Mouse (Mus musculus) mature B cell (primary cell): ENCODE data around the gene Notch3.
"Not testable (repeated sequence)": the region's sequence is repeated elsewhere in the genome, so short reads cannot be mapped to it uniquely, and the experiment has no call there.

Experiments used
- in situ Hi-C: fragments of 300-500 bp; cut with MboI; formaldehyde crosslinking; loops from 2 replicates; pipeline ENCODE4 v1.14.3; 2019

The Notch3 gene

DNA sequence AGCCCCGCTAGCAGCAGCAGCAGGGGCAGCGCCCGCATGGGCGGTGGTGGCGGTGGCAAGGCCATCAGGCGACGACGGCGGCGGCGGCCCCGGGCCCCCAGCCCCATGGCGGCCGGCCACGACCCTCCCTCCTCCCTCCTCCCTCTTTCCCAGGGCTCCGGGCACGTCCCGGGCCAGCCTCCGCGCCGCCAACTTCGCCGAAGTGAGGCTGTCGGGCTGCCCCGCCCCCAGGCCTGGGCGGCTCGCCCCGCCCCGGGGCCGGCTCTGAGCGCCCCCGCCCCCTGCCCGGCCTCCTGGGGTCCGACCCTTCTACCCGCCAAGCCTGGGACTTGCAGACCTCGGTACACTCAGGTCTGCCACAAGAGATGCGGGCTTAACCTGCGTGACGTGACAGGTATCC lies at the start of gene Notch3:
Gene Notch3 (minus strand): TSS at position 166 of the 400 bp plus-strand sequence.
- in situ Hi-C loops, result no loop called here

DNA sequence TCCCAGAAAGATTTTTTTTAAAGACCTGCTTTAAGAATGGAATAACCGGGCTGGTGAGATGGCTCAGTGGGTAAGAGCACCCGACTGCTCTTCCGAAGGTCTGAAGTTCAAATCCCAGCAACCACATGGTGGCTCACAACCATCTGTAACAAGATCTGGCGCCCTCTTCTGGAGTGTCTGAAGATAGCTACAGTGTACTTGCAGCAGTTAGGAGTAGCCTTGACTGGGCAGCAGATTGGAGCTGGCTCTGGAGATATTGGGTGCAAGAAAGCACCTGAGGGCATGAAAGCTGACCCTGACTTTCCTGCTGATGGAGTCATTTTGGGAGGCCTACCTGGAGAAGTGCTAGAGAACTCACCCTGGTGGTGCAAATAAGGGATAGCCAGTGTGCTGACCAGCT lies 48.9 kb upstream of the Notch3 start:
- in situ Hi-C loops, result not testable (repeated sequence)

DNA sequence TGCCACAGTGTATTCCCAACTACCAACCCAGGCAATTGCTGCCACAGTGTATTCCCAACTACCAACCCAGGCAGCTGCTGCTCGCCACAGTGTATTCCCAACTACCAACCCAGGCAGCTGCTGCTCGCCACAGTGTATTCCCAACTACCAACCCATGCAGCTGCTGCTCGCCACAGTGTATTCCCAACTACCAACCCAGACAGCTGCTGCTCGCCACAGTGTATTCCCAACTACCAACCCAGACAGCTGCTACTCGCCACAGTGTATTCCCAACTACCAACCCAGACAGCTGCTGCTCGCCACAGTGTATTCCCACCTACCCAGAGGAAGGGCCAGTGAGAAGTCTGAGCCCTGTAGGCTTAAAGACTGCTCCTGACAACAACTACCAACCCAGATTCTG lies 44.9 kb upstream of the Notch3 start:
- in situ Hi-C loops, result not testable (repeated sequence)

DNA sequence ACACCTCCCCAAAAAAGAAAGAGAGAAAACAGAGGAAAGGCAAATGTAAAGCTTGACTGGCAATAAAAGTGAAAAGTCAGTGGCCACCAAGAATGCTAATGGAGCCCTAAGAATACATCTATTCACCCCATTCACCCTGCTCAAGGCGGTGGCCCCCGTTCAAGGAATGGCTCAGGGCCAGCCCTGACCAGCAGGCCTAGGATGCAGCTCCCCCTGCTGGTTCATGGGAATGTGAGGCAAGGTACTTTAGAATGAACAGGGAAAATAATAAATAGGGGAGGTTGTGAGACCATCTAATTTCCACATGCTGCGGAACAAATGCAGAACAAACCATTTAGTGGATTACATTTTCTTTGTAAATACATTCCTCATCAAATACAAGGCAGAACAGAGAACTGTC lies 43.1 kb upstream of the Notch3 start:
- in situ Hi-C loops, result no loop called here

DNA sequence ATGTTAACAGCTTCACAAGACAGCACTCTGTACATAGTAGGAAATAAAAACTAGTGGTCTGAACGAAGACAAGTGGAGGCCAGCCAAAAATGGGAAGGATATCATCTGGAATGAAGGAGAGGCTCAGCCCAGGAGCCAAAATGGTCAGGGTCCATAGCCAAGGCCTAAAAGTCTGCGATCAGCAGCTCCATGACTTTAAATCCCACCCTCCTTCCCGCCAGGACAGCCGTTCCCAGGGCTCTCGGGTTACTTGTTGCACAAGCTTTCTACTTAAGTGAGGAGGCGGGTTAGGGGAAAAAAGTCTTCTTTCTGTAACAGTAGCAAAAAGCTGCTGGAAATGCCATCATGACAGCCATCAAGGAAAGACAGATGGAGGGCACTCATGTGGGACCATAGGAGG lies 42.5 kb upstream of the Notch3 start:
- in situ Hi-C loops, result no loop called here

DNA sequence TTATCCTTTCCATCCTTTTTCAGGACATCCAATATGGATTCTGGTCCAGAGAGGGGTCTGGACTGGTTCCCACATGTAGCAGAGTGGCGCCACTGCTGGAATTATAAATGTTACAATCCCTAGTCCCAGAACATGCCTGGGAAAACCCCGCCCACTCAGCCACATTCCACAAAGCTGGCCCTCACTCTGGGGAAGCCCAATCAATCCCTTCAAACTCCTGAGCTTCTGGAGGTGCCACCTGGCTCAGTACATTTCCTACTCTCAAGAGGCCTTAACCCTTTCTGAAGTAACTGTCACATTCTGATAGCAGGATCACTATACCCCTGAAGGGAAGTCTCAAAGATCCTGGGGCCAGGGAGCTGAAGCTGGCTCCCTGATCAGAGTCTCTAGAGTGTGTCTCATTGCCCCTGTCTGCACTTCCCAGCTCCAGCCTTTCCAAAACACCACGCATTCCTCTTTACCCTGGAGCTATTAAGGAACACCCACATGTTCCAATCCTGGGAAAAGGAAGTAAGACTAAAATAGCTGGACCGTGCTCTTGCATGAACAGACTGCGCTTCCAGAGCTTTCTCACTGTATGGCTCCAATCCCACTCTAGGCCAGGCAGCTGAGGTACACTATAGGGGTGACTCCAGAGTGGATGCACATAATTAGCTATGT lies 41.1 kb upstream of the Notch3 start:
- in situ Hi-C loops, result no loop called here

DNA sequence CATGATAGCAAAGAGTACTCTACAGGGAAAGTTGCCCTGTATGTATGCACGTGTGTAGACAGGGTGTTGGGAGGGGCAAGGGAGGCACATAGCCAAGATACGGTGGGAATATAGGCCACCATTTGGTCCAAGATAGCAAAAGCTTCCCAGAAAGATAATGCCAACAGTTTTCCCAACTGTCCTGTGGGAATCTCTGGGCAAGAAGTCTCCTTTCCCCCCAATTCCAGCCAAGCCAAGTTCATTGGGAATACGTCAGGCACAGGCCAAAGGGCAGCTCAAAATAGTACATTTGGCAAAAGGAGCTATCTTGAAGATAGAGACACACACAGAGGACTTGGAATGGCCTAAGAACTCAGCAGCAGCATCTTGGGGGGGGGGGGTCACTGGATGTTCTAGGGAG lies 38.7 kb upstream of the Notch3 start:
- in situ Hi-C loops, result no loop called here

DNA sequence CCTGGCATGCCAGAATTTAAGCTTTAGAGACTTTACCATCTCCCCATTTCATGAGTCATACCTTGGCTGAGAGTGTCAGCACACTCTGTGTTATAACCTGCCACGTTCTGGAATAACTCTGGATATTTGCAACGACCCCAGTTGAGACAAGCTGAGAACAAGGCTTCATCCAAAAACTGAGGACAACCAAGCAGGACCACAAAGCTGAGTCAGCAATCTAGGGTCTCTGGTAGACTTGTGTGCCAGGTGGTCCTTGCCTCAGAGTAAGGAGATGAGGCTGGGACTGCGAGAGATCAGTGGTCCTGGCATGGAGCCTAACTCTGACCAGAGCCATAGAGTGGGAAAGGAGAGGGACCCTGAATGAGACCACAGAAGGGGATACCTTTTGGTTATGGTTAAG lies 36.3 kb upstream of the Notch3 start:
- in situ Hi-C loops, result no loop called here

DNA sequence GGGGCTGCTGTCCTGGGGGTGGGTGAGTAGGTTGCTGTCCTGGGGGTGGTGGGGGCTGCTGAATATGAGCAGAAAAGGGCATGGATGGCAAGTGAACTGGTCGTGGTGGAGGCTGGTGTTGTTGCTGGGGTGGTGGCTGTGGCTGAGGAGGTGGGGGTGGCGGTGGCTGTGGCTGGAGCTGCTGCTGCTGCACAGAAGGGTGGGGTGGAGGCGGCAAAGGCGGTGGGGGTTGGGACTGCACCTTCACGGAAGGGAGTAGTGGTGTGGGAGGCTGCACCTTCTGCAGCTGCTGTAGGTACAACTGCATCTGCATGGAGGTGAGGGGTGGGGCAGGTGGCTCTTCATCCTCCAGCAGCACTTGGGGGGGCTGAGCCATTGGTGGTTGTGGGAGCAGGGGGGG lies 34.4 kb upstream of the Notch3 start:
- in situ Hi-C loops, result no loop called here

DNA sequence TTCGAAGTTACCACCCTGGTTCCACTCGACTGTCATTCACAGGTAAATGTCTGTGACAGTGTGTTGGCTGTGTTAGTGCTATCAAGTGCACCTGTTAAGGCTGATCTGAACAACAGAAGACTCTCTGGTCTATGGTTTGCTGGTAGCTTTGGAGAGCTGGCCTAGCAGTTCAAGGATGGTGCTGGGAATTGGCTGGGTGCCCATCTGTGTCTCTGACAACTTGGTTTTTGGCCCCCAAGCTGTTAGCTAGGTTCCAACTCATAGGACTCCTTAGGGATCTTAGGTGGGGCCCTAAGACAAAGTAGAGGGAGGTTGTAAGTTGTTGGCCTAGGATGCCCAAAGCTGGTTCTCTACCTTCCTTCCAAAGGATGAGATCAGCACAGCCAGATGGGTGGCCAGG lies 33.1 kb upstream of the Notch3 start:
- in situ Hi-C loops, result no loop called here

DNA sequence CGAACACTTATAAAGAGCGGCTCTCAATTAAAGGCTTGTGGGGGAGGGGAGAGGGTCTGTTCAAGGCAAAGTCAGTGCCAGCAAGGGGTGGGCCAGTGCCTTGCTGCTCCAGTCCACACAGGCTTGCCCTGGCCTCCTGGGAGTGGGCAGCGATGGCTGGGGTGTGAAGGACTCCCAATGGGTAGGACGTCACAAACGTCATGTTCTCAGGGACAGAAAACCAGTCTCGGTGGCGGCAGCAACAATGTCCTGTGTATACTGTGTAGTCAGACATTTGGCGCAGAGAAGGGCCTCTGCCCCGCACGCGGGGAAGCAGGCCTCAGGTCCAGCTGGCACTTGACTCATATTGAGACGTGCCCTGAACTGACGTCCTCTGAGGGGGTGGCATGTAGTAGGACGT lies 30.5 kb upstream of the Notch3 start:
- in situ Hi-C loops, result no loop called here

DNA sequence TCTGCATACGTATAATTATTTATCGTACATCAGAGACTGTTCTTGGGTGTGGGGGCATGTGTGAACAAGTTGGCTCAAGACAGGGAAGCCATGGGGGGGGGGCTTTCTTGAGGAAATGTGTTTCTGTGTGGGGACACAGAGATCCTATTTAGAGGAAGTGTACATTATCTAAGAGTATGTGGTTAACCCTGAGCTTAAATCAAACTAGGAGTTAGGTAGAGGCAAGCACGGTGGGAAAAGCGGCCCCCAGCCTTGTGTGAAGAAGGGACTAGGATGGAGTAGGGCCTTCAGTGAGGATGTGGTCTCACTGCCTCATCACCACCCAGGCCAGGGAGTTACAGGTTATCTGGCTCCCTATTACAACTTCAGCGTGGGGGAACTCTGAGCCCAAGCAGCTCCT lies 29.1 kb upstream of the Notch3 start:
- in situ Hi-C loops, result no loop called here

DNA sequence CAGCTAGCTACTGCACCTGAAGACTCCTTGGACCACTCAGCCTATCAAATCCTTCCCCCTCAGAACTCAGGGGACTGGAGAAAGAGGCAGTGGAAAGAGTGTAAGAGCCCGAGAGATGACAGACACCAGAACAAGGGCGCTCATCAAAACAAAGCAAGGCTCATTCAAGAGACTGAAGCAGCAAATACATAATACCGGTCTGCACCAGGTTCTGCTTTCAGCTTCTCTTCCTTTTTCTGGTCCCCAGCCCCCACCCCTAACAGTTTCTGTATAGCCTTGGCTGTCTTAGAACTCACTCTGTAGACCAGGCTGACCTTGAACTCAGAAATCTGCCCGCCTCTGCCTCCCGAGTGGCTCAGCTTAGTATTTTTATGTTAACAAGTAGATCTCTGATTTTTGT lies 26.4 kb upstream of the Notch3 start:
- in situ Hi-C loops, result no loop called here

DNA sequence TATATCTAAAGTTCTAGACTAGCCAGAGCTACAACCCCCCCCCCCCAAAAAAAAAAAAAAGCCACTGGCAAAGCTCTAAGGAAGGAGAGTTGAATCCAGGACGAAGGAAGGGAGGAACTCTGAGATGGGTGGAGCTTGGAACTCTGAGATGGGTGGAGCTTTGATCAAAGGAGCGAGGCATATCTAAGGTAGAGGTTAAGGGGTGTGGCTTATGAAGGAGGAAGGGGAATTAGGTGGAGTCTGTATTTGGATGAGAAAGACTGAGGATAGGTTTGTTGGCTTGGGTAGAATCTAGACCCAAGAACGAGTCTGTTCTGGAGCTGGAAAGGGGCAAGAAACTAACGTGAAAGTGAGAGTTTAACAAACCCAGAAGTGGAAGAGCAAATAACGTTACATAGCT lies 23.2 kb upstream of the Notch3 start:
- in situ Hi-C loops, result no loop called here

DNA sequence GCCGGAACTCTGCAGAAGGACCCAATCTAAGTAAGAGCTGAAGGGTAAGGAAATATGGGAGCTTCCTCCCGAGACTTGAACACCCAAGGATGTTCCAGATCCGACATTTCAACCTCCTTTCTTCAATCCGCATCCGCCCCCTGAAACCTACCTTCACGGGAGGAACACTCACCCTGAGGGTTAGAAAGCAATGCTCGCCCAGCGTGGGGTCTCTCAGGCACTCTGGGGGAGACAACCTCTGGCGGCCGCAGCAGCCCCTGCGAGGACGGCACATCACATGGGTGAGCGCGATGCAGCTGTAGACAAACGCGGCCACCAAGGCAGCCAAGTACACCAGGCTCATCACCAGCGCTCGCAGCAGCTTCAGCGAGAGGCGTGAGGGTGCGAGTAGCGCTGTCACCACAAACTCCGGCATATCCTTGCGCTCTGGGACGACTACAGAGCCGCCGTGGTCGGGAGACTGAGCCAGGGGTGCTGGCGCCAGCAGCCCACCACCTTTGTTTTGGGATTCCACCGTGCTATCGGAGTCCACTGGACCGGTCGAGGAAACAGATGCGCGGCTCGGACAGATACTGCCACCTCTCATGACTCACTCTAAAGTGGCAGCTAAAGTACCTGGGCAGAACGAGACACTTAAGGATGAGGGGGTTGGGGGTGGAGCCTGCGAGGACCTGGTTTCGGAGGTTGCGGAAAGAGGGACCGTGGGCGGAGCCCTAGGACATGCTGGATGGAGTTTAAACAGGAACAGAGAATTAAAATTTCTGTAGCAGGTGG lies 22.4 kb upstream of the Notch3 start, which contains the start of gene Ephx3:
Gene Ephx3 (minus strand): TSS at position 687 of the 774 bp plus-strand sequence.
- in situ Hi-C loops, result no loop called here

DNA sequence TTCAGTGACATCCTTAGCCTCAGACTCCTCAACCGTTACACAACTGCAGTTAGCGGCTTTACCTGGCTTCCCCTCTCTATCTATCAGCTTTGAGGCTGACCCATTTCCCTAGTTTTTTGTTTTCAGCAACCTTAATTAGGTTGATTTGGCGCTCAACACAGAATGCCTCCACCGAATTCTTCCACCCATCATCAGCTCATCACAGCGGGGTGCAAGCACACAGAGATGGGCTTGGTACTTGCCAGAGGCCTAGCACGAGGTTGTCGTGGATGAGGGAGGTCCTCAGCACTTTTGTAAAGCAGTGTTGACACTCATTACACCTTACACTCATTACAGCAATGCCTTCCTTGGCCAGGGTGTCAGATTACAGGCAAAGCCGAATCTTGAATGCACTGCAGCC lies 16.4 kb upstream of the Notch3 start:
- in situ Hi-C loops, result no loop called here

DNA sequence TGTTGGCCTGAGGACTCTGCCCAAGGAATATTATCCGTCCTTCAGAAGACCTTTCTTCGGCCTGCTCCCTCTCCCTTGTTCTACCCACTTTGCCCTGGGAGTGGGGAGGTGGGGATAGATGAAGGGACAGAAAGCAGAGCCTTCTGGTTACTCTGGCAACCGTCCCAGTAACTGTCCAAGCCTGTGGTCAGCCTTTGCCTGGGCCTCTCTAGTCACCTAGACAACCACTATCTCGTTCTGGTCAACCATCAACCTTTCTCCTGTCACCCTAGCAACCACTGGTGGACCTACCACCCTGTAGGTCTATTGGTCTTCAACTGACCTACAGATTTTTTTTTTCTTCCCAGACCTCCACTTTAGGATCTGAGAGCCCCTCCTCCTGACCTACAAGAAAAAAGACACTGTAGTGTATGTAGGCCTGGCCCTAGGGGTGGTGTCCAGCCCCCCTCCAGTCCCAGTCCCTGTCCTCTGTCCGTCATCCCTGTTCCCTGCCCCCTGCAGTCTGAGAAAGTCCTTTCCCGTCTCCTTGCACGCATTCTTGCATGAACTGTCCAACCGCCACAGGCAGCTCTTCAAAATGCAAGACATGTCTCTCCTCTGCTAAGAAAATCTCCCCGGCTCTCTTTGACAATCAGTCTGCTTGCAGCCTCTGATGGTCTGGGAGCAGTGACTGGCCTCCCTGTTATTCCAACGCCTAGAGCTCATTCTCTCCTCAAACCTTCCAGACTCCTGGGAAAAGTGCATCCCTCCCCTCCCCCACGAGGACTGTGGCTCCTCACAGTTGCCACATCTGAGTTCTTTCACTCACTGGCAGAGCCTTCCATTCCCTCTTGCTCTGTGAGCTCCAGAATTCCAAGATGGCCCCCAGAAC lies 13.2 kb upstream of the Notch3 start:
- in situ Hi-C loops, result no loop called here

DNA sequence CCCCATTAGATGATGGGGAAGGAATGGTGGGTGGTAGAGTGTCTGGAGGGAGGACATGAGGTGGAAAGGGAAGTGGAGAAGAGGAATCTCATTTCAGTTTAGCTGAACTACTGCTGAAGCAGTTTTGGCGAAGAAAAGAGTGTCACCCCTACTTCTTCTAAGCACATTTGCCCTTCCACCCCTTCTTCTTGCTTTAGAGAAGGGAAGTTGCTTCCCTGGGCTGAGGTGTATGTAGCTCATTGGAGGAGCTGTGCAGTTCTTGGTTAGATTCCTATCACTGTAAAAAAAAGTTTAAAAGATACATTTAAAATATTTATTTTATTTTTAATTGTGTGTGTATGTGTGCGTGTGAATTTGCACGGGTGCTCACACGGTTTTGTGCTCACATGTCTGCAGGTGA lies 10.3 kb upstream of the Notch3 start:
- in situ Hi-C loops, result no loop called here

DNA sequence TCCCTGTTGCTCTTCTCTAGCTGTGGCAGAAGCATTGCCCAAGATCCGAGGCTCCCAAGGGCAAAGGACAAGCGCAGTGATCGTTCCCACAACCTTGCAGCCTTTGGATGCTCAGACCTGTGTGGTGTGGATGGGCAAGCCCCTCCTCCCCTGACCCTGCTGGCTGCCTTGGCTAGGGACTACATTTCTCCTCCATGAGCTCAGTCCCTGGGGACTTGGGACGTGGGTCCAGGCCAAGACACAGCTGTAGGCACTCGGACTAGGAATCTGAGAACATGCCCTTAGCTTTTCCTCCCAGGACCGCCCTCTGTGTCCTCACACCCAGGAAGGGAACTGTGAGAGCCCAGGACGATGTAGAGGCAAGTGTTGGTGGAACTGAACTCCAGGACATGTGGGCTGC lies 6.5 kb upstream of the Notch3 start:
- in situ Hi-C loops, result no loop called here

DNA sequence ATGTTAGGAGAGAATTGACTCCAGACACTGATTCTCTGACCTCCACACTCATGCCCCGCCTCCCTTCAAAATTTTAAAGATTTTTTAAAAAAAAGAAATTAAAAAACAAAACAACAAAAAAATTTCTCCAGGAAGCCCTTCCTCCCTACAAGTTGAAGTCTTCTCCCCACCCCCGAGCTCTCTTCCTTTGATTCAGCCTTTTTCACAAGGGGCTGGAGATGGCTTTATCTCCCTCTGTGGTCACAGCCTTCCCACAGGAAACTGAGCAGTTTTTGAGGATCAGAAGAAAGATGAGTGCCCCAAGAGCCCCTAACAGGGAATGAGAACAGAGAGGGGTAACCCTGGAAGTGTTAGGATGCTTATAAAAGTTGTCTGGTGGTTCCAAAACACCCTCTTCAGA lies 5.8 kb upstream of the Notch3 start:
- in situ Hi-C loops, result no loop called here

DNA sequence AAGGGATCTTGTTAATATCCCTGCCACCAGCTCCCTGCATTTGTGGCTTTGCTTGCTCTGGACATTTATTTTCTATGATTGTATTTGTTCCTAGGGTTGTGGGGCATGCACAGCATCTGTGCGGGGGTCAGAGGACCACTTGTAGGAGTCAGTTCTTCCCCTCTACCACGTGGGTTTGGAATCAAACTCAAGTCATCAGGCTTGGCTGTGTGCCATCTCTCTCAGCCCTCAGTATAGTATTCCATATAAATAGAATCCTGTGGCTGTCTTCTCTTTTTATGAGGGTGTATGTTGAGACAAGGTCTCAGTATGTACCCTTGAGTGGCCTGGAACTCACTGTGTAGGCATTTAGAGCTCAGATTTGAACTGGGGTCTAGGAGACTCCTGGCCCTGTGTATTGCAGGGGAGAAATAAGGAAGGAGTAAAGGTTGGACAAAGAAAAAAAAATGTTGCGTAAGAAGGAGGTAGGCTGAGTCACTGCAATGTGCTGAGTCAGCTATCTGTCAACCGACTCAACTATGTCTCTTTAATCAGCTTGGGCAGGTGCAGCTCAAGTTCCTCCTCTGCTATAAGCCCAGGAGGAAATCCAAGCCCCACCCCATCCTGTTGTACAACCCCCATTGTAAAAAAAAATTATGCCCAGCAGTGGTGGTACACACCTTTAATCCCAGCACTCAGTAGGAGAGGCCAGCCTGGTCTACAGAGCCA lies 3.0 kb upstream of the Notch3 start:
- in situ Hi-C loops, result no loop called here
